Mouse (Mus musculus): ENCODE measurements at regions not wholly inside any gene's neighbourhood (a gene's known extent, or its start where the extent isn't known, plus 50 kb on each side); places are given as distances from the start of the nearest gene placed in this dataset.

- Histone ChIP-seq H3K9ac (ENCODE audit: low read depth, low read length) (no peak overlapping the region), H3K4me1 (ENCODE audit: control insufficient read depth, insufficient read depth, low read length) (no peaks in the 10 kb centered on the region), H3K27me3 (ENCODE audit: control insufficient read depth, insufficient read depth, low read length) (no peaks in the 10 kb centered on the region), H3K36me3 (ENCODE audit: control insufficient read depth, insufficient read depth, low read length) (no peaks in the 10 kb centered on the region), H3K79me2 (replicated peaks; ENCODE audit: control insufficient read depth, insufficient read depth, low read length) (no peaks in the 10 kb centered on the region), H3K27ac (no peak overlapping the region), H3K4me3 (no peak overlapping the region)
- DNase-seq = no peak
- TF ChIP-seq CTCF (IDR thresholded peaks at IDR 0.05) = no peak
- TF ChIP-seq POLR2A (IDR thresholded peaks at IDR 0.05; ENCODE audit: insufficient read depth, low read depth, low read length) = no peak
- no peak for TF ChIP-seq EP300 (IDR thresholded peaks at IDR 0.05; ENCODE audit: insufficient read depth, low read depth, low read length)
- 49% methylated on average over 2 of the region's 2 CpGs for WGBS
- intact Hi-C loops (cut with DNase I) = no loop called here
These were observed 64.1 kb upstream of the Ranbp3l start for GRCm38 (mm10) chr15:8903651-8904050.

DNA sequence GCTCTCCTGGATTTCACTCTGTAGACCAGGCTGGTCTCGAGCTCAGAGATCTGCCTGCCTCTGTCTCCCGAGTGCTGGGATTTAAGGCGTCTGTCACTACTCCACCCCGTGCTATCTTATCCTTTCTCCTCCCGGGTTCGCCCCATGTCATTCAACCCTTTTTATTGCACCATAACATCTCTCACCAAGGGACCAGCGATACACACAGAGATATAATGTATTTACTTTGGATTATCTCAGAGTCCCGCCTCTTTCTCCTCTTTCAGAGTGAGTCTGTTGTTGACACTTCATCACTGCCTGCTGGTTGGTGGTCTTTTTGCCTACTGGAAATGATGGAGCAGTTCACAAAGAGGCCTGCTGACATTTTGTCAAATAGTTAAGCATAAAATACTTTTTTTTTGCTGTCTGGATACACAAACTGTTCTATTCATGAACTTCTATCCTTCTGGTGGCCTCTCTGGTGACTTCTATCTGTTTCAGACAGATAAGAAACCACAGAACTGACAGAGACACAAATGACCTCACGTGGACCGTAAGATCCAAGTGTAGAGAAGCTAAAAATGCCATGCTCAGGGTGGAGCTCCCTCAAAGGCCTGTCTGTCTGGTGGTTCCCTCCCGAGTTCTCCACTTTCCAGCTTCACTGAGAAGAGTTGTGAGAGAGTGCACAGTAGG is 70.1 kb upstream of the Ranbp3l start:
- Histone ChIP-seq H3K9ac (ENCODE audit: low read depth, low read length) (no peak overlapping the region), H3K4me1 (ENCODE audit: control insufficient read depth, insufficient read depth, low read length) (no peaks in the 10 kb centered on the region), H3K36me3 (ENCODE audit: control insufficient read depth, insufficient read depth, low read length) (no peaks in the 10 kb centered on the region), H3K79me2 (replicated peaks; ENCODE audit: control insufficient read depth, insufficient read depth, low read length) (no peaks in the 10 kb centered on the region), H3K4me3 (no peak overlapping the region), H3K27me3 (ENCODE audit: control insufficient read depth, insufficient read depth, low read length) (no peaks in the 10 kb centered on the region), H3K27ac (no peak overlapping the region)
- 67% methylated on average over 11 of the region's 11 CpGs for WGBS
- intact Hi-C loops (cut with DNase I) = no loop called here
- DNase-seq = no peak
- no peak for TF ChIP-seq CTCF (IDR thresholded peaks at IDR 0.05)
- TF ChIP-seq EP300 (IDR thresholded peaks at IDR 0.05; ENCODE audit: insufficient read depth, low read depth, low read length) = no peak
- TF ChIP-seq POLR2A (IDR thresholded peaks at IDR 0.05; ENCODE audit: insufficient read depth, low read depth, low read length) = no peak

DNA sequence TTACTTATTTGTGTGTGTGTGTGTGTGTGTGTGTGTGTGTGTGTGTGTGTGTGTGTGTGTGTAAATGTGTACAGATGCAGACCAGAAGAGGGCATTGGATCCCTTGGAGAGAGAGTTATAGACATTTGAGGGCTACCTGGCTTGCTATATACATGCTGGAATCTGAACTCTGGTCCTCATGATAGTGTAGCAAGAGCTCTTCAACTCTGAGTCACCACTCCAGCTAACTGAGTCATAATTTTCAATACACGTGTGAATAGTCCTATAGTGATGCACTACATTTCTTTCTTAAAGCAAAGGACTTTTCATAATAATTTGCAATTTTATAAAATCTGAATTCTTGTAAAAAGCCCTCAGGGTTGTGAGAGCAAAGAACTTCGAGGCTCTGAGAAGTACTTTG is 70.9 kb upstream of the Ranbp3l start:
- TF ChIP-seq EP300 (IDR thresholded peaks at IDR 0.05; ENCODE audit: insufficient read depth, low read depth, low read length) = no peak
- TF ChIP-seq CTCF (IDR thresholded peaks at IDR 0.05) = no peak
- TF ChIP-seq POLR2A (IDR thresholded peaks at IDR 0.05; ENCODE audit: insufficient read depth, low read depth, low read length) = no peak
- no peak for DNase-seq
- intact Hi-C loops (cut with DNase I) = no loop called here
- no peak overlapping the region for H3K27ac ChIP-seq
- no peak overlapping the region for H3K4me3 ChIP-seq
- no peaks in the 10 kb centered on the region for H3K36me3 ChIP-seq (ENCODE audit: control insufficient read depth, insufficient read depth, low read length)
- H3K4me1 ChIP-seq (ENCODE audit: control insufficient read depth, insufficient read depth, low read length) = no peaks in the 10 kb centered on the region
- 71% methylated on average over 2 of the region's 2 CpGs for WGBS
- H3K27me3 ChIP-seq (ENCODE audit: control insufficient read depth, insufficient read depth, low read length) = no peaks in the 10 kb centered on the region
- no peaks in the 10 kb centered on the region for H3K79me2 ChIP-seq (replicated peaks; ENCODE audit: control insufficient read depth, insufficient read depth, low read length)
- no peak overlapping the region for H3K9ac ChIP-seq (ENCODE audit: low read depth, low read length)

DNA sequence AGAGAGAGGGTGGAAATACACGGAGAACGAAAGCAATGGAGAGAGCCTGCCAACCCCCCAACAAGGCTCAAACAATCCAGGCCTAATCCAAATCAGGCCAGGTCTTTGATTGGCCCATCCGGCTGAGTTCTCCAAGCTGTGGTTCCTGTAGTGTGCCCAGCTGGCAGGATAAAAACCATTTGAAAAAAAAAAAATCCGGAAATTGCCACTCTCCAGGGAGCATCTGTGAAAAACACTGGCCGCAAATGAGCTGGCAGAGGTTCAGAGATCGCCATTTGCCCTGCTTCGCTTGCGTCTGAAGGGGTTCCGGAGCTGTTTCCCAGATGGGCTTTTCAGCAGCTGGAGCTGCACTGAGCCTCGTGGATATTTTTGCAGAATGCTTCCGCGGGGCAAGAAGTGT is 71.4 kb upstream of the Ranbp3l start:
- no peak overlapping the region for H3K9ac ChIP-seq (ENCODE audit: low read depth, low read length)
- H3K4me1 ChIP-seq (ENCODE audit: control insufficient read depth, insufficient read depth, low read length) = no peaks in the 10 kb centered on the region
- no peak overlapping the region for H3K4me3 ChIP-seq
- TF ChIP-seq POLR2A (IDR thresholded peaks at IDR 0.05; ENCODE audit: insufficient read depth, low read depth, low read length) (no peak), EP300 (IDR thresholded peaks at IDR 0.05; ENCODE audit: insufficient read depth, low read depth, low read length) (no peak), CTCF (IDR thresholded peaks at IDR 0.05) (no peak)
- intact Hi-C loops (cut with DNase I) = no loop called here
- whole genome bisulfite sequencing = 78% methylated on average over 12 of the region's 12 CpGs
- no peak for DNase-seq
- no peak overlapping the region for H3K27ac ChIP-seq
- no peaks in the 10 kb centered on the region for H3K36me3 ChIP-seq (ENCODE audit: control insufficient read depth, insufficient read depth, low read length)
- no peaks in the 10 kb centered on the region for H3K27me3 ChIP-seq (ENCODE audit: control insufficient read depth, insufficient read depth, low read length)
- no peaks in the 10 kb centered on the region for H3K79me2 ChIP-seq (replicated peaks; ENCODE audit: control insufficient read depth, insufficient read depth, low read length)

DNA sequence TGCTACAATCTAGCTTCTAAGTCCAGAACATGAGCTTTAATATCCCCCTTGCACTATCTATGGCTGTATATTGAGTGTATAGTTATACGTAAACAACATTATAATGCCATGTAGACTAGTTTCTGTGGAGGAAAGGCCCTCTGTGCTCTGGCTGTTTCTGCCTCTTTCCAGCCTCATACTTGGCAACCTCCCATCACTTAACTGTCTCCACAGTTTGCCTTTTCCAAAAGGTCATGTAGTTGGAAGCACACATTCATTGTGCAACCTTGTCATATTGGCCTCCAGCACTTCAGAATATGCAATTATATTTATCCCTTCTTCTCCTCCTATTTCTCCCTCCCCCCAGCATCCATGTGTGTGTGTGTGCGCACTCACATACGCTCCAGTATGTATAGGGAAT is 82.2 kb upstream of the Ranbp3l start:
- Histone ChIP-seq H3K9ac (ENCODE audit: low read depth, low read length) (no peak overlapping the region), H3K27me3 (ENCODE audit: control insufficient read depth, insufficient read depth, low read length) (no peaks in the 10 kb centered on the region), H3K4me3 (no peak overlapping the region), H3K4me1 (ENCODE audit: control insufficient read depth, insufficient read depth, low read length) (no peaks in the 10 kb centered on the region), H3K27ac (no peak overlapping the region), H3K36me3 (ENCODE audit: control insufficient read depth, insufficient read depth, low read length) (no peaks in the 10 kb centered on the region), H3K79me2 (replicated peaks; ENCODE audit: control insufficient read depth, insufficient read depth, low read length) (no peaks in the 10 kb centered on the region)
- TF ChIP-seq CTCF (IDR thresholded peaks at IDR 0.05) (no peak), EP300 (IDR thresholded peaks at IDR 0.05; ENCODE audit: insufficient read depth, low read depth, low read length) (no peak), POLR2A (IDR thresholded peaks at IDR 0.05; ENCODE audit: insufficient read depth, low read depth, low read length) (no peak)
- DNase-seq = no peak
- WGBS = 90% methylated on average over 3 of the region's 3 CpGs
- intact Hi-C loops (cut with DNase I) = loop anchor here (1.0 kb wide), 1 partner anchor 256 kb away; no protein-coding TSS in a partner anchor

- no peaks in the 10 kb centered on the region for H3K27me3 ChIP-seq (ENCODE audit: control insufficient read depth, insufficient read depth, low read length)
- 57% methylated on average over 18 of the region's 18 CpGs for whole genome bisulfite sequencing
- no peaks in the 10 kb centered on the region for H3K4me1 ChIP-seq (ENCODE audit: control insufficient read depth, insufficient read depth, low read length)
- H3K36me3 ChIP-seq (ENCODE audit: control insufficient read depth, insufficient read depth, low read length) = no peaks in the 10 kb centered on the region
- H3K9ac ChIP-seq (ENCODE audit: low read depth, low read length) = no peak overlapping the region
- no peak for DNase-seq
- H3K79me2 ChIP-seq (replicated peaks; ENCODE audit: control insufficient read depth, insufficient read depth, low read length) = no peaks in the 10 kb centered on the region
- no peak overlapping the region for H3K4me3 ChIP-seq
- TF ChIP-seq POLR2A (IDR thresholded peaks at IDR 0.05; ENCODE audit: insufficient read depth, low read depth, low read length) (no peak), CTCF (IDR thresholded peaks at IDR 0.05) (peak; percentile 59)
- intact Hi-C loops (cut with DNase I) = loop anchor here (1.0 kb wide), 1 partner anchor 256 kb away; no protein-coding TSS in a partner anchor
- no peak overlapping the region for H3K27ac ChIP-seq
These were observed 82.9 kb upstream of the Ranbp3l start for GRCm38 (mm10) chr15:8884608-8885467.
